Mouse (Mus musculus): Measurements from ENCODE around the gene Tctex1d1.

Tctex1d1 gene

DNA sequence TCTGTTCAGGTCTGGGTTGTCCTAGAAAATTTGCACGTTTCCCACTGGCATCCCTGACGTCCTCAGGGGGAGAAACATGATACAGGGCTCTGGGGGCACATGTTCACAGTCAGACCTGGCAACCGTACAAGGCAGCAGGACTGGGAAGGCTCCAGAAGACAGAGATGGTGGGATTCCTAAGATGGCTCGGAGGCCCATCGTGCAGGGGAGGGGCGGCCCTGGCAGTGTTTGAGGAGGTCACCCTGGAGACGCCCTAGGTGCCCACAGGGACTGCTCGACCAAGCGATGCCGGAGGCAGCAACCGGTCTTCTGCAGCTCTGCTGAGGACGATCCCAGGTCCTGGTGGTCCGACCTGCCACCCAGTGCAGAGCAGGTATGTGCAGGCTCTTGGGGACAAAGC is at the start of gene Tctex1d1:
Gene Tctex1d1, plus strand, starts transcription at position 167 of the 400 bp plus-strand sequence.
- in situ Hi-C loops (cut with MboI, MseI), result loop anchor here in 1 of 2 experiments (10.0 kb wide), 1 partner anchor 264 kb away; no protein-coding TSS in a partner anchor

DNA sequence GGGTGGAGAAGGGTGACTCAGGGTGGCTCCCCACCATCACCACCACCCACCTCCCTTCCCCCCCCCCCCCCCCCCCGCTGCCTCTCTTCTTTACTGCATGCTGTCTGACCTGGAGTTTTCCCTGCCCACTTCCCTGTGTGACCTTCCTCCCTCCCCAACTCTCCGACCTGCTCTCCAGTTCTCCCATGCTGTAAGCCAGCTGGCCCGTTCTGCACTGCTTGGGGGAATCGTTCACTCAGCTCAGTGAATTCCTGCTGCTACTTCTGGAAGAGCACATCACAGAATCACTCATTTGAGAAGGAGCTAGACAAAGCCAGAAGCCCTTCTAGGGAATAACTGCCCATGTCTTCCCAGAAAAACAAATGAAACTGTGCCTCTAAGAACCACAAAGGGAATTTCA is 48.9 kb upstream of the Tctex1d1 start:
- in situ Hi-C loops (cut with MboI, MseI), result loop anchor here in 1 of 2 experiments (25.0 kb wide), 1 partner anchor 1983 kb away; the partner anchor contains the start of gene Fyb2

DNA sequence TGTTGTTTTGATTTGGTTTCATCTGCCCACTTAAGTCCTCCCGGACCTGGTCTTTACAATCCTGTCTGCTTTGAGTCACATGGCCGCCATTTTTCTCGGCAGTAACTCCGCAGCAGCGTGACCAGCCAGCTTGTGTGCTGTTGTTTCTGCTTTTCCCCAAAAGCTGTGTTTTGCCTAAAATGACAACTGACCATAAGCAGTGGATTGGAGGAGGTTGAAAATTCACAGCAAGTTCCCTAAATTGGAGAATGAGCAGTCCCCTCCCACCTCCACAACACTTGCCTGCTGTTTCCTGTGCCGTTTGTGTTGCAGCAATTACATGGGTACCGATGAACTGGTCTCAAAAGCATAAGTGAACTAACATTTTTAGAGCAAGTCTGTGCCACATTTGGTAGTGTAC is 47.7 kb upstream of the Tctex1d1 start:
- in situ Hi-C loops (cut with MboI, MseI), result loop anchor here (10.0 to 25.0 kb wide), 2 partner anchors 1324 to 1982 kb away; partner anchors contain the start of gene Fyb2 (in 1 of the 2)

DNA sequence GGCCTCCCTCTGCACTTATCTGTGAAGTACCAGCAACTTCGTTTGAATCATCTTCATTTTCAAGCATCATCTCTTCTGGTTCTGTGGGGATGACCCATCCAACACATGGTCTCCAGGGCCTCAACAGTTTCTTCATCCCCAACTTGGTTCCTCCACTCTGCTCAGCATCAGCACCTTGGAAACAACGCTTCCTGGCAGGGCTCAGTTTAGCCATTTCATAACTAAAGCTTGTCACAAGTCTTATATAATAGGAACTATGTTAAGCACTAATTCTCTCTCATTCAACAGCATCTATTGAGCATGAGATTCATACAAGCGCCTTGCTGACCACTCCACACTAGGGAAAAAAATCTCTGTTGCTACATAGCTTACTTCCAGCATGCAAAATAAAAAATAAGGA is 38.1 kb upstream of the Tctex1d1 start:
- in situ Hi-C loops (cut with MboI, MseI), result loop anchor here in 1 of 2 experiments (25.0 kb wide), 1 partner anchor 1972 kb away; the partner anchor contains the start of gene Fyb2

DNA sequence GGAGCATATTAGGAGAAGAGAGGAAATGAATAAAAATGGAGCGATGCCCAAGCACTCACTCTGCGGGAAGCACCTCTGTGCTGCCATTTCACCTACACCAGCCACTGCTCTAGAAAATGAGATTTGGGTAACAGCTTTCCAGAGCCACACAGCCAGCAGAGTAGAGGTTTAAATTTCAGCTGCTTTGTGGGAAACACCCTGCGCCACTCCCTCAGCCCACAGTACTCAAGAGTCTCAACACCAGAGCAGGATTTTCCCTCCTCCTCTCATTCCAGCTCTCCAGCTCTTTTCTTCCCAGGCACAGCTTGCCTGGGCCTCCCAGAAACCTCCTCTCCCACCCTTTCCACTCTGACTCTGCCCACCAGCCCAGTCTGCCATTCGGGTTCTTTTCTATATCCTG is 37.7 kb upstream of the Tctex1d1 start:
- in situ Hi-C loops (cut with MboI, MseI), result loop anchor here in 1 of 2 experiments (25.0 kb wide), 1 partner anchor 1972 kb away; the partner anchor contains the start of gene Fyb2

DNA sequence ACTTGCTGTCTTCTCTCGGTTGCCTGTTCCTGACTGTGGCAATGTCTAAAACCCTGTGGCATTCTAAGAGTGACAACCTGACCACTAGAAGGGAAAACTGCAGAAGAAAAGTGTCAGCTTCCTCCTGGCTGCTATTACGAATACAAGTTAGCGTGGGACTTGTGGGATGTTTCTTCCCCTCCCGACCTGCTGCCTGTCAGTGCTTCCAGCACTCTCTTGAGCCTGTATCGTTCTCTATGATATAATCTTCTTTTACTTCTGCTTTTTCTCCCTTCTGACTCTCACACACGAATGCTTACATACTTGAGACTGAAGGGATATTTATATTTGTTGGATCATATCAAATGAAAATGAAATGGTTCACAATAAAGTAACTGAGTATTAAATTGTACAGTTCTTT is 34.1 kb upstream of the Tctex1d1 start:
- in situ Hi-C loops (cut with MboI, MseI), result loop anchor here in 1 of 2 experiments (25.0 kb wide), 1 partner anchor 1968 kb away; the partner anchor contains the start of gene Fyb2

DNA sequence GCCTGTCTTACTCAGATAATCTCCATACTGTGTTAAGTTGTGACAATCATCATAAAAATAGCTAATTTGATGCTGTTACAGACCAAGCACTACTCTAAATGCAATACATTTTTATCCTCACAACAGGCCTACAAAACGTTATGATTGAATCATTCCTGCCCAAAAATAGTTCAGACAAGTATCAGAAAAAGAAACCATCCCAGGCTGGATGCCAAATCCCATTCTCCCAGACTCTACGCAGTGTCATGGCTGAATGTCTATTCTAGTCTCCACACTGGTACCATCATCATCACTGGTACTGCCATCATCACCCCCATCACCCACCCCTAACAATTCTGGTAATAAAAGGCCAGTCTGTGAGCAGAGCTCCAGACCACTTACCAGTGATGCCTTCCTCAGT is 25.9 kb upstream of the Tctex1d1 start:
- in situ Hi-C loops (cut with MboI, MseI), result no loop called here

DNA sequence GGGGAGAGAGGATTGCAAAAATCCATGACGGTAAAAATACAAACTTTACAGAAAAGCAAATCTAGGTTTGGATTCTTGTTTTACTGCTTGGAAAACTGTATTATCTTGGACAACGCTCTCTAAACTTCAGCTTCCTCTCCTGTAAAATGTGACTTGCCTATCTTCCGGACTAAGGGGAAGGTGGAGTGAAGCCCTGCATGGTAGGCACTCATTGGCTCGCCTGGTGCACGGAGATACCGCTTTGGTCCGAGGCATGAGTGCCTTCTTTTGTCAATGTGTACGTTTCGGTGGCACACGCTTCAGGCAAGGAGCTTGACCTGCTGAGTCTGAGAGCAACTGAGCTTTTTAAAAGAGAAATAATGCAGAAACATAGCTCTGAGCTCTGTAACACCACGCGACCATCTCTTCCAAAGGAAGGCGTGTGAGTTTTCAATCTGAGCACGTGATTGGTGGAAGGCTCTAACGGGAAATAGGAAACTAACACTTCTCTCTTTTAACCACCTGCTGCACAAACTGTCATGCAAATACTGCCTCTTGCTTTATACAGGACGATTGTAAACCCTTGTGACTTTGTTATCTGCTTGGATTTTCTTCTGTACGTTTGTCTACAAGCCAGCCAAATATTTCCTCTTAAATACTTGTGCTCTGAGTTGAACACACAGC is 23.0 kb upstream of the Tctex1d1 start:
- in situ Hi-C loops (cut with MboI, MseI), result no loop called here

DNA sequence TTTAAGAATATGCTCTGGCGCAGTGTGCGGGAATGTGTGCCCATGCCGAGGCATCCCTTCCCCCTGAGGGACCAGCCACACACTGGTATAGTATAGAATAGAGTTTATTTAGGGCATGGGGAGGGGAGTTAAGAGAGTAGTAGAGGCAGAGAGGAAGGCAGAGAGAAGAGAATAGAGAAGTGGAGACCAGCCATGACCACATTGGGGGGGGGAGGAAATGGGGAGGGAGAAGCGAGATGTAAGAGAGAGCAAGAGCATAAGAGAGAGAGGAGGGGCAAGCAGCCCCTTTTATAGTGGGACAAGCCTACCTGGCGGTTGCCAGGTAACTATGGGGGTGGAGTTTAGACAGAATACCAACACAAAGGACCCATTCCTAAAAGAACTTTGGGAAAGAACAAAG is 19.0 kb upstream of the Tctex1d1 start:
- in situ Hi-C loops (cut with MboI, MseI), result no loop called here

DNA sequence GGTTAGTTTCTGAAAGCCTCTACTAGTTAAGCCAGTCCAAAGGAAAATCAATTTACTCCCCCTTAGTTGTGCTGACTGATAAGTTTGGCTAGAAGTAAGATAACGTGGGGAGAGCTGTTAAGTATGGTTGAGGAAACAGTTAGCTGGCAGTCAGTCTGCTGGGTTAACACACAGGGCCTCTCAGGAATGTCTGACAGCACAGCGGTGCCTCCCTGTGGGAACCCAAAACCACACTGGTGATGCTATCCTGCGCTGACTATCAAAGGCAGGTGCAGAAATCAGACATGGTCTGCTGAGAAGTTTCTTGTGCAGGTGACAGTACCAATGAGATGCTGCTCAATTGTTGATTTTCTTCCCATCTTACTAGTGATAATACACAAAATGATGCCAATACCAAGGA is 14.2 kb upstream of the Tctex1d1 start:
- in situ Hi-C loops (cut with MboI, MseI), result no loop called here

DNA sequence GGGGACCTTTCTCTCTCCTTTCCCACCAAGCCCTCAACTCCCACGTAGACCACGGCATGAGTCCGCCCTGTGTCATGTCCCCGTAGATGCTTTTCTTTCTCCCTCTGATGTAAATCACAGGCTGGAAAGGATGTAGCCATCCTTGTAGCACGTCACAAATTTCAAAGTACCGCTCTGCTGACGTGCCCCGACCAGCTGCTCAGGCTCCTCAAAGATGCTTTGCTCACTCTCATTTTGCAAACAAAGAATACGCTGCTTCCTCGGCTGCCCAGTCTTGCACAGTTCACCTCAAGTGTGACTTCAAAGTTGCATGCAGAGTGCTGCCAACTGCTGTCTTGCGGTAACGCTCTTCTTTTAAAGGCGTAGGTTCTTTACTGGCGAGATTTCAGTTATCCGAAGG is 10.6 kb upstream of the Tctex1d1 start:
- in situ Hi-C loops (cut with MboI, MseI), result no loop called here

DNA sequence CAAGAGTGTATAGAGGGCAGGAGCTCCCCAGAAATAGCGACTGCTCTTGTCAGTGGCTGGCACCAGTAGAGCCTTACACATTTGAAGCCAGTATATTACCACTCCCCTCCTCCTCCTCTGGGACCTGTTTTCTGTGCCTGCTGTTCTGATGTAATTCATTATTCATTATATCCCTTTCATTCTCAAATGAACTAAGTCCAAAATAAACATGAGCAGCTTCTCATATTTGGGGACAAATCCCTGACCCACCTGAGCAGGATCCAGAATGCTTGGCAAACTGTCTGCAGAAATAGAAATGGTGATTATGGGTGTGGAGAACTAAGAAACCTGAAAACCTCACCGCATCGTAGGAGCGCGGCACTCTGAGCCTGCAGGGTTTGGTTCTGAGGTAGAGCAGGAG is 8.8 kb upstream of the Tctex1d1 start:
- in situ Hi-C loops (cut with MboI, MseI), result no loop called here

DNA sequence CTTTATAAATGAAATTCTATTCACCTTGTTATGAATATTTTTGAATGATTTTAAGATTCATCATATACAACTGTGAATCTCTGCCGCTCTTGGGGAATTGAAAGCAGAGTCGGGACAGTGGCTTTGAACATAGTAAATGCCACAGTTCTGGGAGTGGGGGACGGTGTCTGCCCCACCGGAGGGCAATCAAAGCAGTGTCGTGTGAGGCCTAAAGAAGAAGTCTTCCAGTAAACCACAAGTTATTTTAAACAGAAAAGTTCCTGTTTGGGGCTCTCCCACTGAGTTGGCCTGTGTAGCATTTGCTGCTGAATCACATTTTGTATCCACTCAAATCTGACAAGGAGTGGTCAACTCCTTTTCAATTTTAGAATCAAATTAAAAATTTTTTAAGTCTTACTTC is 7.2 kb upstream of the Tctex1d1 start:
- in situ Hi-C loops (cut with MboI, MseI), result loop anchor here in 1 of 2 experiments (10.0 kb wide), 1 partner anchor 256 kb away; no protein-coding TSS in a partner anchor

DNA sequence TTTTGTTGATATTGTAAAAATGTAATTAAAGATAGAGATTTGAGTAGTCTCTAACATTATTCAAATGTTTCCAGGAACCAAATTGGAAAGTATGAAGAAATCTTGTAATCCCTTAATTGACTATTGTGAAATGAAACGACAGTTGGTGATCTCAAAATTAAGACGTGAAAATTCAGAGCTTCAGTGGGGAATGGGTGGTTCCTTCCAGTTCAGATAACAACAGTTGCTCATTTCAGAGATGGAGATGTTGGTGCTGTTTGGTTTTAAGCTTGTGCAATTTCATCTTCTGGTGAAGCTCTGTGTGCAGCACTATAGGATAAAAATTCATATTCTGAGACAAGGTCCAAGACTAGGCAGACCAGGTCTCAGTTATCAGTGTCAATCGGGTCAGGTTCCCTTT is 6.3 kb upstream of the Tctex1d1 start:
- in situ Hi-C loops (cut with MboI, MseI), result loop anchor here in 1 of 2 experiments (10.0 kb wide), 1 partner anchor 257 kb away; no protein-coding TSS in a partner anchor

DNA sequence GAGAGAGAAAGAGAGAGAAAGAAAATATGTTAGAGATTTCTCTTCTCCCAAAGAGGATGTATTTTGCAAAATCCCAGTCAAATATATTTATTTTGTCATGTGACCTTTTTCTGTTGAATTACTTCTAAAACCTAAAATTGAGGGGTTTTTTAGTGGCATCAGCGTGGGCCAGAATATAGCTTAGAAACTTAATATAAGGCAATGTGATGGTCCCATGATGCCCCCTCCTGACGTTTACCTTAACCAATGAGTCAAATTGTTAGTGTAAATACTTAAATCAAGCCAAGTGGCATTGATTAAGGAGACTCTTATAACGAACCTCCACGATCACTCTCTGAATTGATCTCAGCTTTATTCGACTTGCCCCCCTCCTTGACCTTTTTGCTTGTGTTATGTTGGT is 4.2 kb upstream of the Tctex1d1 start:
- in situ Hi-C loops (cut with MboI, MseI), result loop anchor here in 1 of 2 experiments (10.0 kb wide), 1 partner anchor 259 kb away; no protein-coding TSS in a partner anchor

DNA sequence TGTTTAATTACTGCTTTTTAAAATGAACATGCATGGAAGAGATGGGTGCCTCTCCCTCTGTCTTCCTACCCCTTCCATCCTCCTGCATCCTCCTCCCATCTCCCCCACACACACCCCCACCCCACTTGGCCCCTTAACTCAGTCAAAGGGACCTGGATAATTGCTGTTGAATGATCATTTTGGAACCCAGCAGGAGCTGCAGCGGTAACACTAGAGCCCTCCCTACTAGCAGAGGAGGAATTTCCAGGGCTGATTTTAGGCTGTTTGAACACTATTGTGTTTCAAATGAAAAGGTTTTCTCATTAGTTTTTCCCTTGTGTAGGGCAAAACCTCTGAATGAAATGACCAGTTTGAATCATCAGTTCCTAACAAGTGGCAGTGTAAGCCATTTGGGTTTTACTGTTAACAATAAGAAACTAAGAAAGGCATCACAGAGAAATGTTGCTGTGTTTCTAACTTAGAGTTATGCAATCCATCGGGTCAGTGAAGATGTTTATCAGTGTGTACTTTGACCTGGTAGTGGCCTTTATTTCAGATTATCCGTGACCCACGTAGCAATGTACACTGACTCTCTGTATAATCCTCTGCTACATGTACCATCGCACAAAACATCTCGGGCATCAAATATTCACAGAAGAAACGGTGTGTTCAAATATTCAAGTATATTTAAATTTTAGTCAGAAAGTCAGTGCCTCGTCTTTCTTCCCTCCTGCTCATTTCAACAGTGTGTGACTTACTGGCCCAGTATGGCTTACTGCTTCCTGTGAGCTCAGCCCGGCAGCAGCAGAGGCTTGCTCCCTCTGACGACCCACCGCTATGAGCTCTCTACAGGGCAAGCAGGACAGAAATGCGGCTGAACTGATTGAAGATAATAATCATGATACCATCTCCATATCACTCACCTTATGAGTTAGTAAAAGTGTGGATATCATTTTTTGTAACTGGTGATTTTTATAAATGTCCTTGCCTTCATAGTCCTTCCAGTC is 1.8 kb upstream of the Tctex1d1 start:
- in situ Hi-C loops (cut with MboI, MseI), result loop anchor here in 1 of 2 experiments (10.0 kb wide), 1 partner anchor 262 kb away; no protein-coding TSS in a partner anchor

DNA sequence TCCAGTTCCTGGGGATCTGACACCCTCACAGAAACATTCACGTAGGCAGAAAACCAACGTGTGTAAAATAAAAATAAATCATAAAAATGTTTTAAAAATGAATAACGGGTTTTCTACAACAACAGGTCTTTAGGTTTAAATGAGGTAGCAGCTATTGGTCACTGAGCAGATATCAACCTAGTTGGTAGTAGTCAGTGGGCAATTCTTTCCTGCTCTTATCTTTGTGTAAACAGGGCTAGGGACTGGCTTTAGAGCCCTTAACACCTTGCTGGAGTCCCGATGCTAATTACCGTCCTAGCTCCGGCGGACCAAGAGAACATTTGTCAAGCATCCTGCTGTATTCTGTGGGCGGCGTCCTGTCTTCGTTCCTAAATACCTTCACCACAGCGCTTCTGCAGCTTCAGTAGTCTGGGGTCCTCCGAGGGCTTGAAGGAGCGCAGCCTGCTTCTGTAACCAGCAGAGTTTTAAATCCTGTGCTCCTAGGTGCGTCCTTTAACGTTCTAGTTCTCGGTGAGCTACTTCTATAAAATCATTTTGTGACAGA is 556 bp upstream of the Tctex1d1 start:
- in situ Hi-C loops (cut with MboI, MseI), result loop anchor here in 1 of 2 experiments (10.0 kb wide), 1 partner anchor 263 kb away; no protein-coding TSS in a partner anchor

DNA sequence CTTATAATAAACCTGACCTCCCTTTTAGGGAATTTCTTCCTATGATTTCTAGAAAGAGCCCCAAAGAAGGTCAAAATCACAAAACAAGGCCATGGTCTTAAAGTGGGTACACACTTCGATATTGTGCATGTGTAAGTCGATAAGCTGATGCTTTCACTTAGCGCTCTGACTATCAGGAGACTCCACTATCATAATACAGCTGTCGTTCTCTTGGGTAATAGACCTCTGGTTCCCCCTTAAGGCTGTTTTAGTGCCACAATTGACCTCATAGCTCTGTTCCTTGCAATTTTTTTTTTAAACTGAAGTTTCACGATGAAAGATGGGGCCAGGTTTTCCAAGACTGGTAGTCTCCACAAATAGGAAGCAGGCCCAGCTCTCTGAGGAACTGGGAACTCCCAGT is 979 bp downstream of the Tctex1d1 start:
- in situ Hi-C loops (cut with MboI, MseI), result loop anchor here in 1 of 2 experiments (10.0 kb wide), 1 partner anchor 265 kb away; no protein-coding TSS in a partner anchor

DNA sequence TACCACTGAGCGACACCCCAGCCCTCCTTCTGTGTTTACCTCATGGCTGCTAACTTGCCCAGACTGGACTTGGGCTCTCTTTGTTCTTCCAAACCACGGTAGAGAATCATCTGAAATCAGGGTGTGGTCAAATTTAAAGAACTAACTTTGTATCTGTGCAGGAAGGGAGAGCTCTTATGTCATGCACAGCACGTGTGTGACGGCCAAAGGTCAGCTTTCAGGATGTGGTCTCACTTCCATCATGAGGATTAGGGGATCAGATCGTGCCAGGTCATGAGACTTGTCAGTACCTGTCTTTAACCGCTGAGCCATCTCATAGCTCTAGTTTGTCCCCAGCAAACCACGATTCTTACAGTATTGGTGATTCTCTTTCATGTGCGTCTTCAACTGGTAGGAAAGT is 3.3 kb downstream of the Tctex1d1 start:
- in situ Hi-C loops (cut with MboI, MseI), result loop anchor here in 1 of 2 experiments (10.0 kb wide), 1 partner anchor 363 kb away; no protein-coding TSS in a partner anchor

DNA sequence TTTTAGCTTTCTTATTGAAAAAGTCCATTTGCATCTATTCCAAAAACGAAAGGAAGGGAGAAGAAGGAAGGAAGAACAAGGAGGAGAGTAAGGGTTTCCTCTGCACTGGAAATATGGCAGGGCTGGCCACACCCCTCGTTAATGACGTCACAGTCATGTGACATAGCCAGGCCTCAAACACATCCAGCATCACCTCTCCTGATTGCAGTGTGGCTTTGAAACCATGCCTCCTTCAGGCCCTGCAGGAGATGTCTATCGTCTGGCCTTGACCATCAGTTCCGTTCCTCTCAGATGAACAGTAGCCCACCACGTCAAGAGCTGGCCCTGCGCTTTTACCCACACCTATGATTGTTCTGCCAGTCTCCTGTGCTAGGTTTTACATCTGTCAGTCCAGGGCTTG is 7.8 kb downstream of the Tctex1d1 start:
- in situ Hi-C loops (cut with MboI, MseI), result loop anchor here in 1 of 2 experiments (5.0 to 10.0 kb wide), 2 partner anchors 156 to 359 kb away; no protein-coding TSS in a partner anchor

DNA sequence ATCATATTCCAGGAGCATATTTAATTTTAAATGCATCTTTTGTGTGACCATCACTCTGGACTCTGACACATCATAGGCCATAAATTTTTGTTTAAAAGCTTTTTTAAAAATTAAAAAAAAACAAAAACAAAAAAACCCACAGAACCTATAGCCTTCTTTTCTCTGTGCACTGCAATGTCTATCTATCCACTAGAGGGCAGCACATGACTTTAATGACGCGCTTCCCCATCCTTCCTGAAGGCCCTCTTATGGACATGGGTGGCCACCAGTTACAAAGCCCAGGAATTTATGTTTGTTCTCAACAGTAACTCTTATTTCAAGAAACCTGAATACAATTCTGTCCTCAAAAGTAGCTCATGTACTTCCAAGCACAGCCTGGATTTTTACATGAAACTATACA is 8.5 kb downstream of the Tctex1d1 start:
- in situ Hi-C loops (cut with MboI, MseI), result loop anchor here in 1 of 2 experiments (5.0 to 10.0 kb wide), 2 partner anchors 155 to 358 kb away; no protein-coding TSS in a partner anchor

All from T-helper 17 cell (primary cell).